Mouse (Mus musculus) hematopoietic stem cell, adult 5-6 weeks (primary cell): ENCODE measurements around the gene Slc9a9. TPM values are rescaled to one million over a fixed set of nuclear protein-coding genes. Genes with fewer than 3 reads are reported as not detected.

Experiments used
- ATAC-seq, 2 experiments: fragments of 125-278 bp in 1 of 2; replicated peaks in 1 of 2; 2 replicates each; pipeline ENCODE4 v1.8.0; 2016 to 2017; ENCODE audit warnings: inconsistent platforms in 2 of 2, mild to moderate bottlenecking in 2 of 2, moderate number of reproducible peaks in 2 of 2, low read depth in 1 of 2, moderate TSS enrichment in 1 of 2; ENCODE audit not compliant: low FRiP score in 2 of 2, poor library complexity in 2 of 2, severe bottlenecking in 2 of 2, insufficient read depth in 1 of 2, low TSS enrichment in 1 of 2
- total RNA-seq: library from RNA; stranded (forward); fragments of 172-1452, 232-1000 nt; gene quantifications from 2 replicates; pipeline ENCODE4 v1.2.3, GENCODE M21; 2017

Gene Slc9a9
- total RNA-seq, 1 experiment from 2014 or later, result 16.7 TPM

DNA sequence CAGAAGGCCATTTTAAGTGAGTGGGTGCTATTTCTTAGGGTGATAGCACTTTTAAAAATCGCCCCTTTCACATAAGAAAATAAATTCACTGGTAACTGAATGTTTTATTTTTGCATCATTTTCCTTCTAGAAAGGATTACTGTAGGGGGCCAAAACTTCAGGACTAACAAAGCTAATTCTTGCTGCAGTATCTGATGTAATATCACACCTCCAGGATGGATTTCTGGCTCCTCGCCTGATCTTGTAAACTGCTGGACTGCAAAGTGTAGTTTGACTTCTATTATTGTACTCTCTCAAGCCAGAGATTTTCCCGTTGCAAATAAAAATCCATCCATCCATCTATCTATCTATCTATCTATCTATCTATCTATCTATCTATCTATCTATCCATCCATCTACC, 174.5 kb downstream of the Slc9a9 start:
- ATAC-seq, result no peak

DNA sequence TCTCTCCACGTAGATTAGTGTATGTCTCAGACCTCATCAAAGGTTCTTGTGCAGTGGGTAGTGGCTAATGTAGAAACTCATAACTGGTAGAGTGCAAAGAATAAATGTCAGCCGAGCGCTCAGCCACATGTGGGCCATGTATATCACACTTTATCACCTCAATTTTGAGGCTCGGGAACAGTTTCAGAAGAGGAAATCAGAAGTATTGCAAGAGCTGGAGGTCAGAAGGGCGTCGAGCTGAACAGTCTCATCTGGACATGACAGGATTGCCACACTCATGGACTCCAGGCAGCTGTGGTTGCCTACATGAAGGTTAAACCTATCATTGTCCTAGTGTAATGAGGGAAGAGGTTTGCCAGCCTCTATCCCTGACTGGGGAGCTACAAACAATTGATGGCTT, 177.9 kb downstream of the Slc9a9 start:
- ATAC-seq, result no peak

DNA sequence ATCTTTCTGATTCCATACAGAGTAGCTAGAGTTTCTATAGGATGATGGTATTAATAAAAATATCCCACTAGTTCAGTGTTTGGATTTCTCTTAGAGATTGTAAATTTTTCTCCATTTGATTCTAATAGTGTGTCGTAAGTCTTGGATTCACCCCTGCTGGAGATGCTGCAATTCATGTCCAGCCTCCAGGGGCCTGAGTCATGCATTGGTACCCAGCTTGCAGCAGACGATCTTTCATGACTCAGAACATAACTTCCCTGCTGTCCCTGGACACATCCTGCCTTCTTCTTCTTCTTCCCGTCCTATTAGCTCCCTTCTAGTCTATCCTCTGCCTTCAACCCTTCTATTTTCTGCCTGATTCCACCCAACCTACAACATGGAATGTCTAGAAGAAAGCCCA, 181.8 kb downstream of the Slc9a9 start:
- no peak for ATAC-seq

DNA sequence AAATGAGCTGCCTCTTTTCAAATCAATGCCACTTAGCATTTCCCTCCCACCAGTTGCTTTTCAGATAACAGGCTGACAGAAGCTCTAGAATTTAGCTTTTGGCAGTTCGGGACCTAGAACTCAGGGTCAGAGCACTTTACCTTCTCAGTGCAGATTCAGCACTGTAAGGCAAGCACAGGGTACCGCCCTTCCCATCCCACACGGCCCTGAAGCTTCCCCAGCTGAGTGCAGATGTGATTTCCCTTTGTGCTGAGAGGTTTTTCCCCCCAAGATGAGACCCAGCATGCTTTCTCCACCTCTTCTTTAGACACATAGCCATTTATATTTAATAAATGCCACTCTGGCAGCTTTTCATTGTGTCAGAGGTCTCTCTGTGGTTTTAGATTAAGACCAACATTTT, 186.4 kb downstream of the Slc9a9 start:
- no peak for ATAC-seq

DNA sequence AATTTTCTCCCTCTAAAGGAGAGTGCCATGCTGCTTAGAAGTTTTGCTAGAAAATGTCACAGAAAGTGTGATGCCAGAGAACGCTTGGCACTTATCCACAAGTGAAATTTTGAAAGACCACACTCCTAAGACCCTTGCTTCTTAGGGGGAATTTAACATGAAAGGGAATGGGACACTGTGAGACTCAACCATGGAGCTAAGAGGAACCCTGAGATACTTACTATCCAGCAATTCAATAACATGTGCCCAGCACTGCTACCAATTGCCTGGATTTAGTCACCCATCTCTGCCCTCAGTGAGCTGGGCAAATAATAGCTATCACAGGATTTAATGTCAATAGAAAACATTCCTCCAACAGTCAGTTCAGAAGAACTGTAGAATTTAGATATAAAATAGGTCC, 198.8 kb downstream of the Slc9a9 start:
- no peak for ATAC-seq

DNA sequence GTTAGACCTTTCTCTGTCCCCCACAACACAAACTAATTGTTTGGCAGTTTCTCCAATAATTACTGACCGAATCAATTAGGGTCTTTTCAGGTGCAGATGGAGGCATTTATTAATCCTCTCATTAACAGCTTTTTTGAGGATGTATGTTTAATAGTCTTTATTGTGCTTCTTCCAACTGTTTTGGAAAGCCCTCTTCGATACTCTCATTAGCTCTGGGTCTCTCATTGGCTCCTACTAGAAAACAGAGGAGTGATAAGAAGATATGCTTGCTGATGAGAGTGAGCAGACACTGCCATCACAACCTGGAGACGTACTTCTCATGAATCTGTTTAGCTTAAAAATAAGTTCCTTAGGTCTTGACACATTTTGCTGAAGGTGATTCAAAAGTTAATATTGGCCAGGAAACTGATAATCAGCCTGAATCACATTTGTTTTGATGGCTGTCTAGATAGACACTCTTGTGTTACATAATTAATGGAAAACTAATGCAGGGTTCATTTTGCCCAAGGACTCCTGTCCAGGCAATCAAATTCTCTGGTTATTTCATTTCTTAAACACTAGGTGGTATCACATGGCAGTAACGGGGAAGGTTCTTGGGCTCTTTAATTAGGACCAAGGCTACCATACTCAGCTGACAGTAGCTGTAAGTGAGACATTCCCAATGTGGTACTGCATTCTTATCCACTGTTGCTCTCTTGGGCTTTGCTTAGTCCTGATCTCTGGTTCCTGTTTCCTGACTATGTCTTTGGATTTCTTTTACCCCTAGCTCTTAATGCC, 199.5 kb downstream of the Slc9a9 start:
- ATAC-seq, result peak; percentile 21 to 27; a peak in 1 of 4 replicates

DNA sequence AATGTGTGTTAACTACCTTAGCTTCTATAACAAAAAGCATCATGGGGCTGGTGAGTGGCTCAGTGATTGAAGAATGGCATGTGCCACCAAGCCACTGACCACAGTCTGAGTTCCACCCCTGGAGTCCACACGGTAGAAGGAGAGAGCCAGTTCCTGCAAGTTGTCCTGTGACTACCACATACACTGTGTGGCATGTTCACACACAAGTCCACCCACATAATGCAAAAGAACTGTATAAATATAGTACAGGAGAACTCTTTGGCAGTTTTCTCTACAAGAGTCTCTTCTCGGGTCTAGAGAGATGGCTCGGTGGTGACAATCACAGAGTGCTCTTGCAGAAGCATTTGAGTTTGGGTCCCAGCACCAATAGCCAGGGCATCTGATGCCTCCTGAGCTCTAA, 212.8 kb downstream of the Slc9a9 start:
- ATAC-seq, result no peak

DNA sequence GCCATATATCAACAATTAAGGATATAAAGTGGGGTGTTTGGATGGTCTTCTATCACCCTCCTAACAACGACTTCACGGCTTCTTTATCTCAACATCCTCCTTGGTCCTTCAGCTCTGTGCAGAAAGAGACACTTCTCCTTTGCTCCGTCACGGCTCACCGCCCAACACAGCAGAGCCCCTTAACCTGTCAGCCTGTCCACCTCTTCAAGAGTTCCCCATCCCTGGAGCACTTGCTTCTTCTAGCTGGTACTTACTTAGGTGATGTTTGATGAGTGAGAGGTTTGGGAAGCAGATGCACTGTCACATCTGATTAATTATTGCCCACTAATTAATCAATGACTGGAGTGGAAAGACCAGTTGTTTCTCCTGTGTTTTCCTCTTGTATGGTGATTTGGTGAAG, 213.7 kb downstream of the Slc9a9 start:
- no peak for ATAC-seq

DNA sequence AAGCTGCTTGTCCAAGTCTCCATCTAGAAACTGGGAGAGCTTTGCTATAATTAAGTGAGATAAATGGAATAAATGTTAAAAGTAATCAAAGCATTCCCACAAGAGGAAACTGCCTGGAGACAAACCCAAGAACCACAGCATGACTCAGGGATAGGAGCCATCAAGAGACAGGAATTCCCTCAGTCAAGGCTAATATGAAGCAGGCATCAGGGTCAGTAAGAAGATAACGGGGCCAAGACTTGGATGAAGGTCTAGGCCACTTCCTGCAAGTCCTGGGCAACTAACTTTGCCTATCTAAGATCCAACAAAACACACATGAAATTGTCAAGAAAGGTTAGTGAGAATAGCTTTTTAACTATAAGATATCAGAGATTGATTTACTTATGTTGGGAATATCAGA, 215.4 kb downstream of the Slc9a9 start:
- no peak for ATAC-seq

DNA sequence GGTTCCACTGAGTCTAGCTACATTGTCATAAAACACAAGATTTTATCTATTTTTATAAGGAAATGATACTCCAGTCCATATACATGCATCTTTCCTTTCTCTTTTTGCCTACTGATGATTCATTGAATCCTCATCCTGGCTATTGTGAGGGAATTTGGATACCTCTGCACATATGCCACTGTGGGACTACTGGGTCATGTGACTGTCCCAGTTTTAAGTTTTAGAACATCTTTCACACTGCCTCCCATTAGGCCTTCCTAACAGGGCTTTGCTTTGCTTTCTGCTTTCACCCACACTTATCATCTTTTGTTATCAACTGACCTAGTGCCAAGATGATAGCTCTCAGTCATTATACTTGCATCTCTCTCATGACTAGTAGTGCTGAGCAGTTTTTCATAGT, 219.9 kb downstream of the Slc9a9 start:
- ATAC-seq, result no peak

DNA sequence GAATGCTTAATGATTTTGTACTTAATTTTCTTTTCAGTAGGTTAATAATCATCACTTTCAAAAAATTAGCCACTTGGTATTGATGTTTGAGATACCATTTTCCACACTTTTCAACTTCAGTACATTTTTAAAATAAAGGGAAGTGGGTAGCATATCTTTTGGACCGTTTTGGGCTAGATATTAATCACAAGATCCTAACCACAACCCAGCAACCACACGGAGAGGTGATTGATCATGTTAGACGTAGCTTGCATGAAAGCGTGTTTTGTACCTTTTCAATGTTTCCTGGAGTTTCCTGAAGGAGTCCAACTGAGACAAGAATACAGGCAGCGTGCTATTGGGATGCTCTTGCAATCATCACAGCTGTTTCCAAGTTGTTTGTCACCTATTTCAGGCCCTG, 226.2 kb downstream of the Slc9a9 start:
- ATAC-seq, result peak; percentile 72 to 86

DNA sequence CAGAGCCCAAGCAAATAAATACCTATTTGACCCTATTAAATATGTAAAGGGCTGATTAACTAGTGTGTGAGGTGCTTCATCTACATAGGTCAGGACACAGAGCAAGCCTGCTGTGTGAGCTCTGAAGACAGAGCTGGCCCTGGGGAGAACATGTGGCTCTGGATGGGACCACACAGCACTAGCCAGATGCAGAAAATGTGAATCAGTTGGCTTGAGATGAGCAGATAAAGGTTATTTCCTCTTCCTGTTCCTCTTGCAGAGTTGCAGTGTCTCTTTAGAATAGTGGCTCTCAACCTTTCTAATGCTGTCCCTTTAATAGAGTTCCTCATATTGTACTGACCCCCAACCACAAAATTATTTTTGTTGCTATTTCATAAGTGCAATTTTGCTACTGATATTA, 234.5 kb downstream of the Slc9a9 start:
- peak; percentile 21 to 42; a peak in 1 of 4 replicates for ATAC-seq

DNA sequence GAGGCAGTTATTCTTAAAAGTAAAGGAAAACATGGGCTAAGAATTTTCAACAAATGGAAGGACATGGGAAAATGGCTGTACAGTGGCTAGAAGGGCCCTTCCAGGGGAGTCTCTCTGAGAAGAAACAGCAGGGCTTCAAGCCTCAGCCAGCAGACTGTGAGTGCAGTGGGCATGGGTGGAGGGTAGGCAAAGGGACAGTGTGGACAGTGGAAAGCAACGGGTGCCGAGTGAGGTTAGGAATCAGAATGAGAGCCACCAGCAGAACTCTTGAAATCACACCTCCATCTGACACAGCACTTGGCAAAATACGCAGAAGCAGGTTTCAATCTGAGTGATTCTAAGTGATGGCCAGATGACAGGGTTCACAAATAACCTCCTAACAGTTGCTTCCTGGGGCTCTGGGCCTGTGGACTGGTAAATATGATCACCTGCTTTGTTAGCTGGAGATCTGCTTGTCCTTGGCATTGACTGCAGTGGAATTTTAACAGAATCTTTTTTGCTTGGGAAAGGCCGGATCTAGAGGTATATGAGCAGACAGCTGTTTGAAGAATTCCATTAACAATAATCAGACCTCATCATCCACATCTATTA, 237.4 kb downstream of the Slc9a9 start:
- ATAC-seq, result no peak

DNA sequence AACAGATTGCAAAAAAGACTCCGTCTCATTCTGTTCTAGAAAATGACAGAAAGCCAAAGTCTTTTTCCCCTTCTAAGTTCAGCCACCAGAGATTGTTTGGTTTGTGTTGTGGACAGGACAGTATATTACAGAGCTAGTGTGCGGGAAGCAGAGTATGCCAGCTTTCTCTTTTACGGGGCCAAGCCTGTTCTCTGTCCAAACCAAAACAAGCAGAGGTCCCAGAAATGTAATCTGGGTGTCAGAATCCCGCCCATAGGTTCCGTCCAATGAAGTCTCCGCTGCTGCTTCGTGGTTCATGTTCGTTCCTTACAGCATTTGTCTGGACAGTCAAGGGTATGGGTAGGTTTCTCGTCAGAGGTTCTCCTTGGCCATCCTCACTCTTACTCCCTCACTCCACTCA, 242.4 kb downstream of the Slc9a9 start:
- ATAC-seq, result no peak

DNA sequence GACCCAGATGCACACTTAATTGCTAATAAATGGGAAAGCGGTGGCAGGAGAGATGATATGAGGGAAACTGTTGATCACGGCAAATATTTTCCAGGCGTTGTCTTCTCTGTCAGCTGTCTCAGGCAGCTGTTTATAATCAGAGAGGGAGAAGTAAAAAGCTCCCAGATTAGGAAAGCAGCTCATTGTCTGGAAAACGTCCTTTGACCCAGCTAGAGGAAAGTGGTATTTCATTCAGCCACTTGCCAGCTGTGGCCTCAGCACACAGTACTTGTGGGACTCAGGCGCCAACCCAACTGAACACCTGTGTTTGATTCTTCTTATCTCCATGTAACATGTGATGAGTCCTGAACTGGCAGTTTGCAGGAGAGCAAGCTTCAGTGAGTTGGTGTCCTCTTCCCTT, 252.4 kb downstream of the Slc9a9 start:
- ATAC-seq, result no peak

DNA sequence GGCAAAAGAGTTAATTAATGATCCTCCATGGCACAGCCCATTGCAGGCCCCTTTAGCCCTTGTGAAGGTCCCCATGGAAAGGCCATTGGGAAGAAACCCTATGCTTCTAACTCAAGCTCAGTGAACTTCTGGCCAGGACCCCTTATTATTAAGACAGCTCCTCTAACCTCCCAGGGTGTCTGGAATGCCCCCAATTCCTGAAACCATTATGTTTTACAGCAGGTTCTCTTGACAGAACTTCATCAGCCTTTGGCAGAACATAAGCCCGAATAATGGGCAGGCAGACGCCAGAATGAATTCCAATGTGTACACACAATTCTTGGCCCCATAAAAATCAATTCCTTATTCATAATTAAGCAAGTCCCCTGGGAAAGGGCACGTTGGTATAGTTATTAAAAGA, 256.1 kb downstream of the Slc9a9 start:
- ATAC-seq, result no peak

DNA sequence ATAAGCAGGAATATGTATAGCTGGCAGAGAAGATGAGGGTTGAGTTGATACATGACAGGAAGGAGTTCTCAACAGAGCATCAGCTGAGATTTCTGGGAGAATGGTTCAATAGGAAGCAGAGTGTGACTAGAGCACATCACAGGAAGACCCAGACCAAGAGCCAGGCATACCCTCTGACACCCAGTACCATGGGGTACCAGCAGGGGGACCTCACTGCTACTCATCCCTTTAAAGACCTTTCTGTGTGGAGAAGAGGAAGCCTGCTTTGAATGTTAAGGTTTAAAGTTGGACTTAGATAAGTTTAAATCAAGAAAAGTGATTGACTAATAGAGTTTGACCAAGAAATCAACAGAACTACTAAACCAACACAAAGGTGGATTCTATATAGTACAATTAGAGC, 257.4 kb downstream of the Slc9a9 start:
- peak; percentile 76 to 81; a peak in 3 of 4 replicates for ATAC-seq

DNA sequence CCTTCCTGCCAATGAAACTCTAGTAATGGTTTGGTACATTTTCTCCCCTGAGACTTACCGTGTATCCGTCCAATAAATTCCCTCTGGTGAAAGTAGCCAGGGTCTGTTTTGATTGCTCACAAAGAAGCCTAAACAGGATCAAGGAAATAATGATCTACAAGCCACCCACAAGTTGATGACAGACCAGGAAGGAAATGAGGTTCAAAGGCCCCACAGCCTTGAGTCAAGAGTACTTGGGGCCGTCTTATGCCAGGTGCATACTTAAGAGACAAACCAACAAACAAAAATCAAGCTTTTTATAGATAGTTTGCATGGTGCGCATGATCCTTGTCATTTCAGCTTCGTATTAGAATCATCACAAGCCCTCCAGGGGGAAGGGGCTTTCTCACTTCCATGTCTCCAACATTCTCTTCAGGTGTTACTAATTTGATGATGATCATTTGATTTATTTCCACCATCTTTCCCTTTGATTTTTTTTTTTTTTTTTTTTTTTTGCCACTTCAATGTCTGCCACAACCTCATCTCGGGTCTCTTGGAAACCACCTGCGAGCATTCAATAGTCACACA, 275.9 kb downstream of the Slc9a9 start:
- ATAC-seq, result no peak

DNA sequence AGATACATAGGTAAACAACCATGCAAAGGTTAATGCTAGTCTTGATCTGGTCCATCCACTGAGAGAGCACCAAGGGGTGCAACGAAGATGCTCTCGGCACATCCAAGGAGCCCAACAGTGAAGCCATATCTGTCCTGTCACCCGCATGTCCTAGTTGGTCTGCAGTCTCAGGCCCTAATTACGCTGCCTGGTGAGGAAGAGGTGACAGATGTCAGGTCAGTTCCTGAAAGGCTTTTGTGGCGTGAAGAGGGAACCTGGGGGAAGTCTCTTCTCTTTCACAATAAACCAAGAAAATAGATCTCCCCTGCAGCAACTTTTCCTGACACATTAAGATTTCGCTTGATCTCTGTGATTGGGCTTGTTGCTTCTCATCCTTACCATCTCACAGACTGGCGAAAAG, 277.5 kb downstream of the Slc9a9 start:
- ATAC-seq, result peak in 1 of 2 experiments; percentile 51; a peak in 2 of 4 replicates
